Mouse (Mus musculus) CH12.LX (cell line): Measurements from ENCODE around the gene Hist1h2bm.

ENCODE experiments used
- CHD1 ChIP-seq: IDR thresholded peaks from 2 replicates; pipeline ENCODE4 v1.6.1; 2012; ENCODE audit warnings: low read depth, low read length, improper control_type of control experiment, inconsistent platforms
- CHD2 ChIP-seq: IDR thresholded peaks from 2 replicates; pipeline ENCODE4 v1.6.1; 2011; ENCODE audit warnings: low read length, improper control_type of control experiment
- CTCF ChIP-seq, 2 experiments: IDR thresholded peaks in 1 of 2; conservative IDR thresholded peaks in 1 of 2; 2 replicates each; pipeline ENCODE4 v1.5.1; 2011 to 2012; ENCODE audit warnings: low read depth in 2 of 2, low read length in 2 of 2, improper control_type of control experiment in 1 of 2, inconsistent platforms in 1 of 2, mild to moderate bottlenecking in 1 of 2, moderate library complexity in 1 of 2
- E2F4 ChIP-seq: IDR thresholded peaks from 2 replicates; pipeline ENCODE4 v1.6.1; 2011; ENCODE audit warnings: low read depth, low read length, improper control_type of control experiment; ENCODE audit not compliant: insufficient replicate concordance
- EP300 ChIP-seq: IDR thresholded peaks from 2 replicates; pipeline ENCODE4 v1.6.1; 2011; ENCODE audit warnings: low read length, improper control_type of control experiment
- IRF4 ChIP-seq: IDR thresholded peaks from 2 replicates; pipeline ENCODE4 v1.6.1; 2014; ENCODE audit warnings: low read depth, mild to moderate bottlenecking, inconsistent platforms, low read length, improper control_type of control experiment
- MAX ChIP-seq: IDR thresholded peaks from 2 replicates; pipeline ENCODE4 v1.6.1; 2011; ENCODE audit warnings: low read length, improper control_type of control experiment
- NRF1 ChIP-seq: IDR thresholded peaks from 2 replicates; pipeline ENCODE4 v1.6.1; 2014; ENCODE audit warnings: low read depth, mild to moderate bottlenecking, inconsistent platforms, low read length, improper control_type of control experiment, moderate library complexity
- POLR2A ChIP-seq: IDR thresholded peaks from 2 replicates; pipeline ENCODE4 v1.6.1; 2011; ENCODE audit warnings: low read depth, mild to moderate bottlenecking, improper control_type of control experiment, low read length

DNA sequence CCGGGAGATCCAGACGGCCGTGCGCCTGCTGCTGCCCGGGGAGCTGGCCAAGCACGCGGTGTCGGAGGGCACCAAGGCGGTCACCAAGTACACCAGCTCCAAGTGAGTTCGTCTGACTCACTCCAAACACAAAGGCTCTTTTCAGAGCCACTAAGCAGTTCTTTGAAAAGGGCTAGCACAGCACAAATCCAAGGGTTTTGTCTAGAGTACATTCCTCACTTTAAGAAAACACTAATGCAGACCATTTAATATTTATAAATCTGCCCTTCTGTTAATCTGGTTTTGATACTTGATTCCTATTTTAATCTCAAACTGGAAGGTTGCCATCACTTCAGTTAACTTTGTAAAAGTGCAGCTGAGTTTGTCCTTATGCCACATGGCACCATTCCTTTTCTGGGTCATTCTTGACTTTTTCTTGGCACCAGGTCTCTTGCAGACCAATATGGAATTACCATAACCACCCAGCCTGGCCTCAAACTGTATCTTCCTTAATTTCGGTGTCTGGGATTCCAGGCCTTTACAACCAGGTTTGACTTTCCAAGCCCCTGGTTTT is 605 bp downstream of the Hist1h2bm start:
- TF ChIP-seq CHD1 (no peak), POLR2A (peak; percentile 91), CTCF (conservative IDR thresholded peaks at IDR 0.05 in 1 of 2, IDR thresholded peaks at IDR 0.05 in 1 of 2; ENCODE audit: low read depth in 2 of 2, low read length in 2 of 2) (no peak), NRF1 (no peak), CHD2 (peak; percentile 65; the same call in 1 of the 2 replicates), EP300 (no peak), MAX (no peak), E2F4 (0 out of 2 replicates have a peak, but pooled peaks have one; percentile 30), IRF4 (no peak)
